Mouse (Mus musculus) heart, embryonic 11.5 days (tissue): ENCODE results near the gene Fnbp4. TPM values are rescaled to one million over a fixed set of nuclear protein-coding genes. Genes with fewer than 3 reads are reported as not detected.

ENCODE experiments used
- ATAC-seq: fragments of 200-750 bp; cut with Nextera tagmentation; replicated peaks from 2 replicates; pipeline ENCODE4 v1.8.0; 2017; ENCODE audit warnings: moderate library complexity; ENCODE audit not compliant: insufficient number of reproducible peaks, low FRiP score, low TSS enrichment
- H3K27ac ChIP-seq: fragments of 300-500 bp; sonication (generic); 2 replicates; pipeline ENCODE4 v1.5.1; 2014; ENCODE audit warnings: mild to moderate bottlenecking, low read depth, low read length
- H3K27me3 ChIP-seq: fragments of 300-500 bp; sonication (generic); 2 replicates; pipeline ENCODE4 v1.6.1; 2014; ENCODE audit warnings: mild to moderate bottlenecking, low read length, mixed read lengths; ENCODE audit not compliant: control insufficient read depth, insufficient read depth
- H3K36me3 ChIP-seq: fragments of 300-500 bp; sonication (generic); 2 replicates; pipeline ENCODE4 v1.6.1; 2014; ENCODE audit warnings: mild to moderate bottlenecking, low read length, moderate library complexity, mixed read lengths; ENCODE audit not compliant: control insufficient read depth, insufficient read depth
- H3K4me1 ChIP-seq: fragments of 300-500 bp; sonication (generic); 2 replicates; pipeline ENCODE4 v1.6.1; 2014; ENCODE audit warnings: low read length; ENCODE audit not compliant: control insufficient read depth, insufficient read depth
- H3K4me2 ChIP-seq: fragments of 300-500 bp; sonication (generic); 2 replicates; pipeline ENCODE4 v1.6.1; 2014; ENCODE audit warnings: mild to moderate bottlenecking, moderate library complexity
- H3K4me3 ChIP-seq: fragments of 300-500 bp; sonication (generic); 2 replicates; pipeline ENCODE4 v1.5.1; 2014; ENCODE audit warnings: low read depth, low read length
- H3K9ac ChIP-seq: fragments of 300-500 bp; sonication (generic); 2 replicates; pipeline ENCODE4 v1.6.1; 2014; ENCODE audit warnings: mild to moderate bottlenecking, low read depth, low read length, moderate library complexity
- H3K9me3 ChIP-seq: fragments of 300-500 bp; sonication (generic); replicated peaks from 2 replicates; pipeline ENCODE4 v1.6.1; 2016; ENCODE audit warnings: low read length; ENCODE audit not compliant: control insufficient read depth
- WGBS: fragments of 180-500 bp; shearing (Covaris S2); extraction: QIAGEN DNeasy Blood & Tissue Kit; methylation state at CpG from one replicate; pipeline ENCODE4 v1.1.7; 2014; ENCODE audit not compliant: insufficient replicate concordance; 5-methylcytosine and 5-hydroxymethylcytosine counted together
- polyA plus RNA-seq: library from polyadenylated mRNA; unstranded; fragments of >200 nt; fragmentation: Nextera tagmentation; extraction: Ambion mirVana; gene quantifications from 2 replicates; pipeline ENCODE4 v1.2.1, GENCODE M21; 2014

Fnbp4 gene
- 62.3 and 73.4 TPM in 2 replicates for polyA plus RNA-seq

GRCm38 (mm10) chr2:90745053-90745678 is at the start of gene Fnbp4:
TSS of gene Fnbp4 (plus strand) at chr2:90745370.
- Histone ChIP-seq H3K36me3 (0 out of 2 replicates have a peak, but pooled peaks cover 6% of the 10 kb centered on the region), H3K9me3 (no peaks in the 10 kb centered on the region), H3K27ac (peak within 1 kb of the TSS; percentile 92), H3K27me3 (no peaks in the 10 kb centered on the region), H3K4me1 (peaks cover 8% of the 10 kb centered on the region; the same call in 1 of the 2 replicates), H3K9ac (peak within 1 kb of the TSS; percentile 92), H3K4me2 (peak within 1 kb of the TSS; percentile 92), H3K4me3 (peak within 1 kb of the TSS; percentile 87)
- under 1% methylated on average over 44 of the region's 44 CpGs for WGBS
- peak; percentile 99 for ATAC-seq

- no peaks in the 10 kb centered on the region for H3K9me3 ChIP-seq
- H3K27ac ChIP-seq = no peak overlapping the region
- peaks cover 44% of the 10 kb centered on the region for H3K36me3 ChIP-seq
- H3K27me3 ChIP-seq = no peaks in the 10 kb centered on the region
- no peak for ATAC-seq
- no peak overlapping the region for H3K4me3 ChIP-seq
- WGBS = 93% methylated on average over 4 of the region's 4 CpGs
- no peak overlapping the region for H3K9ac ChIP-seq
- H3K4me1 ChIP-seq = no peaks in the 10 kb centered on the region
- no peak overlapping the region for H3K4me2 ChIP-seq
Observed at GRCm38 (mm10) chr2:90700943-90701342, 44.2 kb upstream of the Fnbp4 start.

- Histone ChIP-seq H3K36me3 (peaks cover 49% of the 10 kb centered on the region), H3K4me3 (no peak overlapping the region), H3K27me3 (no peaks in the 10 kb centered on the region), H3K4me1 (no peaks in the 10 kb centered on the region), H3K4me2 (no peak overlapping the region), H3K9me3 (no peaks in the 10 kb centered on the region), H3K9ac (no peak overlapping the region), H3K27ac (no peak overlapping the region)
- 86% methylated on average over 1 of the region's 1 CpGs for WGBS
- no peak for ATAC-seq
Observed at GRCm38 (mm10) chr2:90708548-90708947, 36.6 kb upstream of the Fnbp4 start.

DNA sequence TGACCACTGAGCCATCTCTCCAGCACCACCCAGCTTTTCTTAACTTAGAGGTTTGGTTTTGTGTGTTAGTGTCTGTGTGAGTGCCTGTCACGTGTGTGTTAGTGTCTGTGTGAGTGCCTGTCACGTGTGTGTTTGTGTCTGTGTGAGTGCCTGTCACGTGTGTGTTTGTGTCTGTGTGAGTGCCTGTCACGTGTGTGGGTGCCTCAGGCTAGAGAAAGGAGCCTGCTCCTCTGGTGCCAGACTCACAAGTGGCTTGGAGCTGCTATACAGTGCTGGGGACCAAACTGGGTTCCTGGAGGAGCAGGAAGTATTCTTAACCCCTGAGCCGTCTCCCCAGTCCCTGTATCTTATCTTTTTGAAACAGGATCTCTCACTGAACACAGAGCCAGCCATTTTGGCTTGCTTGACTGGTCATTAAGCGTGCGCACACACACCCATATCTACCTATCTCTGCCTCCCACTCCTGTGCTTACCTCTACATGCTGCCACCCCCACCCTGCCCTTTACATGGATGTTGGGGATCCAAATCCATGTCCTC is 29.5 kb upstream of the Fnbp4 start:
- no peak overlapping the region for H3K9ac ChIP-seq
- H3K4me3 ChIP-seq = no peak overlapping the region
- WGBS = 77% methylated on average over 7 of the region's 7 CpGs
- no peak overlapping the region for H3K4me2 ChIP-seq
- H3K27ac ChIP-seq = peak overlapping the region; percentile 5; the same call in 1 of the 2 replicates
- H3K9me3 ChIP-seq = no peaks in the 10 kb centered on the region
- ATAC-seq = peak; percentile 81
- peaks cover 32% of the 10 kb centered on the region for H3K36me3 ChIP-seq
- no peaks in the 10 kb centered on the region for H3K4me1 ChIP-seq
- H3K27me3 ChIP-seq = no peaks in the 10 kb centered on the region

DNA sequence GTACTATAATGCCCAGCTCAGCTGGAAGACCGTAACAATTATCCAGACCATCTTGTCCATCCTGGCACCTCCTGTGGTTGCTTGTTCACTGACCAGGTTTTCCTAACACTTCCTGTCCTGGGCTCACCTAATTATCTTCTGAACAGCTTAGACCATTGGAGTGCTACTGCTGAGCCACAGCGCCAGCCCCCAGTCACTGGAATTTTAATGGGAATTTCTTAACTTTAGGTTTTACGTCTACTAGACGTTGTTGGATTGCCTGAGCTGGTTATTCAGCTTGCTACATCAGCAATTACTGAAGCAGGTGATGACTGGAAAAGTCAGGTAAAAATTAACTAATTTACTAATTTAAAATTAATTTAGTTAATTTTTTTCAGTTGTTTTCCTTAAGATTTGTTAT is 27.8 kb upstream of the Fnbp4 start:
- no peak overlapping the region for H3K27ac ChIP-seq
- WGBS = 94% methylated on average over 4 of the region's 4 CpGs
- H3K4me3 ChIP-seq = no peak overlapping the region
- no peaks in the 10 kb centered on the region for H3K9me3 ChIP-seq
- H3K27me3 ChIP-seq = no peaks in the 10 kb centered on the region
- H3K4me1 ChIP-seq = no peaks in the 10 kb centered on the region
- peaks cover 28% of the 10 kb centered on the region for H3K36me3 ChIP-seq
- no peak overlapping the region for H3K9ac ChIP-seq
- no peak for ATAC-seq
- H3K4me2 ChIP-seq = no peak overlapping the region

GRCm38 (mm10) chr2:90717948-90718347 is 27.2 kb upstream of the Fnbp4 start:
- ATAC-seq = no peak
- H3K27ac ChIP-seq = no peak overlapping the region
- WGBS = 94% methylated on average over 5 of the region's 5 CpGs
- no peaks in the 10 kb centered on the region for H3K4me1 ChIP-seq
- H3K27me3 ChIP-seq = no peaks in the 10 kb centered on the region
- H3K9ac ChIP-seq = no peak overlapping the region
- H3K4me2 ChIP-seq = no peak overlapping the region
- no peaks in the 10 kb centered on the region for H3K9me3 ChIP-seq
- no peak overlapping the region for H3K4me3 ChIP-seq
- H3K36me3 ChIP-seq = peaks cover 24% of the 10 kb centered on the region

- WGBS = 90% methylated on average over 3 of the region's 3 CpGs
- Histone ChIP-seq H3K27ac (no peak overlapping the region), H3K4me2 (no peak overlapping the region), H3K27me3 (no peaks in the 10 kb centered on the region), H3K4me1 (no peaks in the 10 kb centered on the region), H3K9ac (no peak overlapping the region), H3K4me3 (no peak overlapping the region), H3K9me3 (no peaks in the 10 kb centered on the region), H3K36me3 (peaks cover 45% of the 10 kb centered on the region)
- ATAC-seq = no peak
Observed at GRCm38 (mm10) chr2:90726818-90727217, 18.4 kb upstream of the Fnbp4 start.

DNA sequence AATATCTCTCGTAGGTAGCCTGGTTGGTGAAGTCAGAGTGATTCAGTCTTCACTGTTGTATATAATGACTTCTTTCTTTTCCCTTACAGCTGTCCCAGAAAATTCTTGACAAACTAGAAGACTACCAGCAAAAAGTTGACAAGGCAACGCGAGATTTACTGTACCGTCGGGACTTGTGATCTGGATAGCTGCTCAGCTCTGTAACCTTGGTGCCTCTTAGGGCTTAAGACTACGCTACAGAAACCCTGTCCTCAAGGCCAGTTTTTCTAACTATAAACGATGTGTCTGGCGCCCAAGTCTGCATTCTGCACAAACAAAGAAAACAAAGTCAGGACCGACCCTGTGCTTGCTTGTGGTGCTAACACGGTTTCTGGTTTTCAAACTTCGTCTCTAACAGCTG is 9.8 kb upstream of the Fnbp4 start:
- no peak for ATAC-seq

DNA sequence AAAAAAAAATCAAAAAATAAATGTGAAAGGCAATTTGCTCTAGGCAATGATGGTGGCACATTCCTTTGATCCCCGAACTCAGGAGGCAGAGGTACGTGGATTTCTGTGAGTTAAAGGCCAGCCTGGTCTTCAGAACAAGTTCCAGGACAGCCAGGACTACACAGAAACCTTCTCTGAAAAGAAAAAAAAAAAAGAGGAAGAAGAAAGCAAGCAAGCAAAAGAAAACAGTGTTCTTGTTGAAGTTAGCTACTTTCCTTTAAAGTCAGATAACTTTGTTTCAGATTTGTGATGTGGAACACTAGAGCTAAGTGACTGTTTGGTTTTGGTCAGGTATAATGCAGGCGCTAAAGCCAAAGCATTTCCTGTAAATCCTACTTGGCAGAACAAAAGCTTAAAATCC is 6.4 kb upstream of the Fnbp4 start:
- no peaks in the 10 kb centered on the region for H3K4me1 ChIP-seq
- H3K9ac ChIP-seq = no peak overlapping the region
- peaks cover 24% of the 10 kb centered on the region for H3K36me3 ChIP-seq
- H3K4me2 ChIP-seq = no peak overlapping the region
- H3K4me3 ChIP-seq = no peak overlapping the region
- 88% methylated on average over 3 of the region's 3 CpGs for WGBS
- ATAC-seq = no peak
- no peak overlapping the region for H3K27ac ChIP-seq
- no peaks in the 10 kb centered on the region for H3K9me3 ChIP-seq
- no peaks in the 10 kb centered on the region for H3K27me3 ChIP-seq

More for the DNA sequence above, 9.8 kb upstream of the Fnbp4 start:
- peaks cover 36% of the 10 kb centered on the region for H3K36me3 ChIP-seq
- 91% methylated on average over 11 of the region's 11 CpGs for WGBS
- H3K27ac ChIP-seq = no peak overlapping the region
- H3K4me2 ChIP-seq = no peak overlapping the region
- no peak overlapping the region for H3K9ac ChIP-seq
- H3K27me3 ChIP-seq = no peaks in the 10 kb centered on the region
- H3K9me3 ChIP-seq = no peaks in the 10 kb centered on the region
- no peaks in the 10 kb centered on the region for H3K4me1 ChIP-seq
- no peak overlapping the region for H3K4me3 ChIP-seq
